Mouse (Mus musculus) cerebellum, adult 9-10 months (tissue): ENCODE measurements around the gene Zfp414.

Source experiments
- DNase-seq: peaks from one replicate; pipeline ENCODE4 v3.0.0; 2022

Zfp414 gene

DNA sequence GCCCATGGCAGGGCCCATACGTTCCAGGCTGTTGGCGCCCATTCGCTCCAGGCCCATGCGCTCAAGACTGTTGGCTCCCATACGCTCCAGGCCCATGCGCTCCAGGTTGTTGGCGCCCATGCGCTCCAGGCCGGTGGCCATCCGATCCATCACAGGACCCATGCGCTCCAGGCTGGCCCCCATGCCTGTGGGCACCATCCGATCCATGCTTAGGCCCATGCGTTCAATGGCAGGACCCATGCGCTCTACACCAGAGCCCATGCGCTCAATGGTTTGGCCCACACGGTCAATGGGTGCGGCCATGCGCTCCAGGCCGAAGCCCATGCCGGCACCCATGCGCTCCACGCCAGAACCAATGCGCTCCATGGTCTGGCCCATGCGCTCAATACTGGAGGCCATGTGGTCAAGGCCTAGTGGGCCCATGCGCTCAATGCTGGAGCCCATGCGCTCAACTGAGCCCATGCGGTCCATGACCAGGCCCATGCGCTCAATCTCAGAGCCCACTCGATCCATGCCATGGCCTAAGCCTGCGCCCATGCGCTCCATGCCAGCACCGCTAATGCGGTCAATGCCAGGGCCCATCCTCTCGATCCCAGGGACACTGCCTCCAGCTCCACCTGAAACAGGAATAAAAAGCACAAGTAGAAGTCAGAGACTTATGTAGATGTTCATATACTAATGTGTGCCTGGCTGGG, 21.0 kb downstream of the Zfp414 start:
- no peak for DNase-seq

GRCm38 (mm10) chr17:33666813-33667212, 37.9 kb downstream of the Zfp414 start:
- no peak for DNase-seq

GRCm38 (mm10) chr17:33669681-33670080, 40.8 kb downstream of the Zfp414 start:
- DNase-seq, result no peak

GRCm38 (mm10) chr17:33673837-33674236, 44.9 kb downstream of the Zfp414 start:
- no peak for DNase-seq

DNA sequence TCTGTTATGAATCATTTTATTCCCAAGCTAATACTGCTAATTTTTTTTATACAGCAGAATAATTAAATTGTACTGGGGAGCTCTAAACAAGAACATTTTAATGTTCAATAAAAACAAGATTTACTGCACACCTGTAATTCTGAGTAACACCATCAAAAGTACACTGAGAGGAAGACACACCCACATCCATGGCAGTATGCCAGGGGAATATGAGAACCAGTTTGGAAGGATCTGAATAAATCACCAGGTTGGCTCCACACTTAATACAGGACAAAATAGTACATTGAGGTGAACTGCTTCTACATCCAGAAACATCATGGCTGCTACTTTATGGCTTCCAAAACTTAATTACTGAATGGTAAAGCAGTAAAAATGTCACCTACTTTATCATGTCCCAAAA, 46.6 kb downstream of the Zfp414 start:
- peak; percentile 29 for DNase-seq

- DNase-seq, result no peak
Observed at GRCm38 (mm10) chr17:33676086-33676485, 47.2 kb downstream of the Zfp414 start.

DNA sequence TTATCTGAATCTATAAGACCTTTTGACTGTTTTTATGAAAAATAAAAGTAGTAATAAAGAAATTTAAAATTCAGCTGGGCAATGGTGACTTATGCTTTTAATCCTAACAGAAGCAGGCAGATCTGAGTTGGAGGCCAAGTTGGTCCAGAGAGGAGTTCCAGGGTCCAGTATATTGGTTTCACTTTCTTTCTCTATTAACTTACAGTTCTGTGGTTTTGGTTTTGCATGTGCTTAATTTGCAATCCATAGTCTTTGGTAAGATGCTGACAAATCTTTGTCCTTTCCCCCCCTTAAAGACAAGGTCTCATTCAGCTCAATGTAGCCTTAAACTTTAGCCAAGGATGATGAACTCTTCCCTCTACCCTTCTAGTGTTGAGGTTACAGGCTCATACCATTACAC, 49.9 kb downstream of the Zfp414 start:
- no peak for DNase-seq
